Mouse (Mus musculus) embryonic facial prominence, embryonic 14.5 days (tissue): ENCODE data around the gene Ric8b. TPM values are rescaled to one million over a fixed set of nuclear protein-coding genes. Genes with fewer than 3 reads are reported as not detected.

Experiments
- ATAC-seq: fragments of 200-750 bp; cut with Nextera tagmentation; 2 replicates; pipeline ENCODE4 v1.8.0; 2017; ENCODE audit warnings: low read depth, moderate number of reproducible peaks, moderate TSS enrichment
- DNase-seq: peaks from one replicate; pipeline ENCODE4 v3.0.0-alpha.2; 2015; ENCODE audit warnings: low spot score
- H3K27ac ChIP-seq: fragments of 300-500 bp; sonication (generic); replicated peaks from 2 replicates; pipeline ENCODE4 v1.5.1; 2014; ENCODE audit warnings: low read depth, mild to moderate bottlenecking, low read length, moderate library complexity
- H3K27me3 ChIP-seq: fragments of 300-500 bp; sonication (generic); replicated peaks from 2 replicates; pipeline ENCODE4 v1.6.1; 2014; ENCODE audit warnings: low read length; ENCODE audit not compliant: control insufficient read depth, insufficient read depth
- H3K36me3 ChIP-seq: fragments of 300-500 bp; sonication (generic); 2 replicates; pipeline ENCODE4 v1.6.1; 2014; ENCODE audit warnings: low read length, mixed read lengths; ENCODE audit not compliant: control insufficient read depth, insufficient read depth
- H3K4me1 ChIP-seq: fragments of 300-500 bp; sonication (generic); 2 replicates; pipeline ENCODE4 v1.6.1; 2014; ENCODE audit warnings: antibody characterized with exemption, low read length; ENCODE audit not compliant: control insufficient read depth, insufficient read depth
- H3K4me2 ChIP-seq: fragments of 300-500 bp; sonication (generic); 2 replicates; pipeline ENCODE4 v1.6.1; 2014; ENCODE audit warnings: low read depth, mild to moderate bottlenecking, low read length, moderate library complexity, mixed read lengths
- H3K4me3 ChIP-seq: fragments of 300-500 bp; sonication (generic); 2 replicates; pipeline ENCODE4 v1.5.1; 2014; ENCODE audit warnings: low read depth, mild to moderate bottlenecking, low read length
- H3K9ac ChIP-seq: fragments of 300-500 bp; sonication (generic); 2 replicates; pipeline ENCODE4 v1.6.1; 2014; ENCODE audit warnings: low read depth, mild to moderate bottlenecking, low read length, moderate library complexity, mixed read lengths
- H3K9me3 ChIP-seq: fragments of 300-500 bp; sonication (generic); 2 replicates; pipeline ENCODE4 v1.6.1; 2016; ENCODE audit warnings: low read length; ENCODE audit not compliant: control insufficient read depth
- WGBS: fragments of 180-500 bp; shearing (Covaris S2); extraction: QIAGEN DNeasy Blood & Tissue Kit; methylation state at CpG from one replicate; pipeline ENCODE4 v1.1.7; 2014; 5-methylcytosine and 5-hydroxymethylcytosine counted together
- polyA plus RNA-seq: library from polyadenylated mRNA; unstranded; fragments of >200 nt; fragmentation: Nextera tagmentation; extraction: Ambion mirVana; gene quantifications from 2 replicates; pipeline ENCODE4 v1.2.1, GENCODE M21; 2014

Gene Ric8b
- polyA plus RNA-seq, 1 experiment from 2014 or later, result 17.7 TPM

GRCm38 (mm10) chr10:84889096-84889846, 28.1 kb upstream of the Ric8b start:
- WGBS, result 58% methylated on average over 4 of the region's 4 CpGs
- H3K27ac ChIP-seq, result no peak overlapping the region
- no peaks in the 10 kb centered on the region for H3K9me3 ChIP-seq
- no peaks in the 10 kb centered on the region for H3K27me3 ChIP-seq
- H3K36me3 ChIP-seq, result no peaks in the 10 kb centered on the region
- DNase-seq, result peak; percentile 39
- no peaks in the 10 kb centered on the region for H3K4me1 ChIP-seq
- ATAC-seq, result no peak
- no peak overlapping the region for H3K4me3 ChIP-seq
- H3K4me2 ChIP-seq, result no peak overlapping the region
- H3K9ac ChIP-seq, result no peak overlapping the region

DNA sequence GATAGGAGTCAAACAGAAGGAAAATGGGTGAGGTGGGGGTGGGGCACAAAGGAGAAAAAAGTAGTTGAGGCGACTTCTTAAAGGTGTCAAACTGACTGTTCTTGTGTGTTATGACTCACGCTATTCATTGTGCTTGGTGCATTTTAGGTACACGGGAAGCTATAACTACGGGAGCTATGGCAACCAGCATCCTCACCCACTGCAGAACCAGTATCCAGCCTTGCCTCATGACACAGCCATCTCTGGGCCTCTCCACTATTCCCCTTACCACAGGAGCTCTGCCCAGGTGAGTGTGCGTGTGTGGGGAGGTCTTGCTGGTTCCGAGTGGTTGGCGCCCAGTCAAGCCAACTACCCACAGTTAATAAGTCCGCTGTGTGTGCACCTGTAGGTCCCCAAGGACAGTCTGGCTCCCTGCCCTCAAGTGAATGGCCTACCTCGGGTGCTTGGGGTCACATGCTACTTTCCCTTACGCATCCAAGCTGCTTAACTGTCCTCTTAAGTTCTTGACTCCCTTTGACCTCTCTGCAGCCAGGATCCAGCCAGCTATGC, 21.5 kb upstream of the Ric8b start:
- Histone ChIP-seq H3K4me1 (no peaks in the 10 kb centered on the region), H3K4me2 (no peak overlapping the region), H3K9ac (no peak overlapping the region), H3K9me3 (no peaks in the 10 kb centered on the region), H3K36me3 (no peaks in the 10 kb centered on the region), H3K27ac (no peak overlapping the region), H3K27me3 (no peaks in the 10 kb centered on the region), H3K4me3 (no peak overlapping the region)
- ATAC-seq (no peak), DNase-seq (no peak)
- WGBS, result 83% methylated on average over 10 of the region's 10 CpGs

DNA sequence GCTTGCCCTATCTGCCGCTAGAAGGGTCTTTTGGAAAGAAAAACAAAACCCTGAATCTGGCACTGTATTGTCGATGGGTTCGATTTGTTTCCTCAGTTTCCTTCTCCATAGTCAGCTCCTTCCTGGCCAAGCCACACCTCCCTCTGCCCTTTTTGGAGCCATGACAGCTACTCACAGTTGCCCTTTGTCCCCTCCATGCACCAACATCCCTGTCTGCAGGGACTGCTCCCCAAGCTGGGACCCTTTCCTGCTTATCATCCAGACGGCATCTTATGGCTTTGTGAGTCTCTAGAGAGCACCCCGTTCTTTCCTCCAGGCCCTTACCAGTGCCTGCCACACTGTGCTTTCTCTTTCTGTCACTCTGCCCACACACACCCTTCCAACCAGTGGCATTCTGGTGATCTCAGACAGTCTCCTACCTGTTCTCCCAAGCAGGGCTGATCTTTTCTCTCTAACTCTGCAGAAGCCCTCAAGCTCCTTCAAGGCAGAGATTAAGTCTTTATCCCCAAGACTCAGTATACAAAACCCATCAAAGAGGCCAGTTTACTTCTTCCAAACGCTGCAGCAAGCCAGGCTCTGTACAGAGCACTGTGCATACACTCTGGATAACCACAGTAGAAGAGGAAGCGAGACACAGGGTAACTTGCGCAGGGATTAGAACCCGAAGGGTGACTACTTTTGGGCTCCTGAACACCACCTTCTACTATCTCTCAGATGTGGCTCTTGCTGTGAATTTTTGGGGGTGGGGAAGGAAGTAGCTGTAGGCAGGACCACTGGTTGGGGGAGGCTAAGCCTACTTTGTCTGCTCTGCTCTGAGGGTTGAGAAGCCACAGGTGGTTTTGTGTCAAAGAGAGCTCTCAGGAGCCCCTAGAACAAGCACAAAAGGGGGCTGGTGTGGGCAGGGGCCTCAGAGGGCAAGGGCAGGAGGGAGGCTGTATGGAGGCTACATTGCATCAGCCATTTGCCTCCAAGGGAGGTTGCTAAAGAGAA, 20.2 kb upstream of the Ric8b start:
- no peak overlapping the region for H3K4me2 ChIP-seq
- H3K36me3 ChIP-seq, result no peaks in the 10 kb centered on the region
- no peak overlapping the region for H3K27ac ChIP-seq
- DNase-seq, result no peak
- H3K9me3 ChIP-seq, result no peaks in the 10 kb centered on the region
- no peaks in the 10 kb centered on the region for H3K4me1 ChIP-seq
- no peak overlapping the region for H3K4me3 ChIP-seq
- no peak for ATAC-seq
- H3K9ac ChIP-seq, result no peak overlapping the region
- no peaks in the 10 kb centered on the region for H3K27me3 ChIP-seq
- 57% methylated on average over 9 of the region's 9 CpGs for WGBS

GRCm38 (mm10) chr10:84898144-84898979, 19.1 kb upstream of the Ric8b start:
- no peak for ATAC-seq
- Histone ChIP-seq H3K9me3 (no peaks in the 10 kb centered on the region), H3K27ac (no peak overlapping the region), H3K4me1 (peaks cover 3% of the 10 kb centered on the region), H3K27me3 (no peaks in the 10 kb centered on the region), H3K4me3 (no peak overlapping the region), H3K4me2 (no peak overlapping the region), H3K9ac (no peak overlapping the region), H3K36me3 (no peaks in the 10 kb centered on the region)
- 60% methylated on average over 3 of the region's 3 CpGs for WGBS
- no peak for DNase-seq

GRCm38 (mm10) chr10:84901676-84902075, 15.7 kb upstream of the Ric8b start:
- Histone ChIP-seq H3K4me3 (no peak overlapping the region), H3K4me1 (peaks cover 11% of the 10 kb centered on the region), H3K27me3 (no peaks in the 10 kb centered on the region), H3K4me2 (no peak overlapping the region), H3K27ac (no peak overlapping the region), H3K9ac (no peak overlapping the region), H3K9me3 (no peaks in the 10 kb centered on the region), H3K36me3 (no peaks in the 10 kb centered on the region)
- no peak for ATAC-seq
- 74% methylated on average over 5 of the region's 5 CpGs for WGBS
- no peak for DNase-seq

DNA sequence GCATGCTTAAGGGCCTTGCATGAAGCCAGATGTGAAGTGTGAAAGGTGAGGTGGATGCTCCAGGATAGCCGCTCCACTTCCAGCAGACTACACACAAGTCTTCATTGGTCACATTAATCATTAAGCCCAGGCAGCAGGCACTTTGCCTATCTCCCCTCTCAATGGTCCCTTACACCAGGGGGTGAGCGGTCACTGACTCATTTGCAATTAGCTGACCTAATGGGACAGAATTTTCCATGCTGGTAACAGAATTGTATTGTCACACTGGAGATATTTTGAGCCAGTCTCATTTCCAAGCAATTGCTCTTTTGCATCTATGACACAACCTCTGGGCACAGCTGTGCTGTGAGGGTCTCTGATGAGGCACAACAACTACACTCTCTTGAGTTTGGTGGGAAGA, 15.2 kb upstream of the Ric8b start:
- Histone ChIP-seq H3K4me2 (no peak overlapping the region), H3K4me3 (no peak overlapping the region), H3K27ac (no peak overlapping the region), H3K9me3 (no peaks in the 10 kb centered on the region), H3K9ac (no peak overlapping the region), H3K27me3 (no peaks in the 10 kb centered on the region), H3K36me3 (no peaks in the 10 kb centered on the region), H3K4me1 (peaks cover 11% of the 10 kb centered on the region)
- DNase-seq (no peak), ATAC-seq (no peak)
- 100% methylated on average over 2 of the region's 2 CpGs for WGBS

DNA sequence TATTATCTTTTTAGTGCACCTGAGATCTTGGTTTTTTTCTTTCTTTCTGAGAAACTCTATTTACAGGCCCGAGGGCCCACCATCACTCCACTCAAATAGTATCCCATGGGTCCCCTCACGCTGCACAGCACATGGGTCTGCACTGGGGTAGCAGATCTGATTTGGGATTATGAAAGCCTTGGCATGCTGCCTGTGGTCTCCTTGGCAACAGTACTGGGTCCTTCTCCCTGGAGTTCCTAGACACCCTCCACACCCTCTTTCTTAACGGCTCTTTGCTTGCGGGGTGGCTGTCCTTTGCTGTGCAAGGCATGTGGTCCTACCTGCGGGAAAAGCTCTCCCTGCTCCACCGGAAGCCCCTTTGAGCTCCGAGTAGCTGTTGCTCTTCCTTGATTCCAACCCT, 14.1 kb upstream of the Ric8b start:
- Histone ChIP-seq H3K4me3 (no peak overlapping the region), H3K9me3 (no peaks in the 10 kb centered on the region), H3K4me1 (peaks cover 11% of the 10 kb centered on the region), H3K9ac (peak overlapping the region; percentile 15; the same call in 1 of the 2 replicates), H3K36me3 (no peaks in the 10 kb centered on the region), H3K4me2 (peak overlapping the region; percentile 40; the same call in 1 of the 2 replicates), H3K27ac (no peak overlapping the region), H3K27me3 (no peaks in the 10 kb centered on the region)
- ATAC-seq, result peak; percentile 73
- 41% methylated on average over 7 of the region's 7 CpGs for WGBS
- DNase-seq, result peak; percentile 41

GRCm38 (mm10) chr10:84903742-84904141, 13.7 kb upstream of the Ric8b start:
- no peak overlapping the region for H3K4me3 ChIP-seq
- no peaks in the 10 kb centered on the region for H3K27me3 ChIP-seq

More at GRCm38 (mm10) chr10:84903742-84904141, 13.7 kb upstream of the Ric8b start:
- DNase-seq (peak; percentile 35), ATAC-seq (peak; percentile 54)
- H3K4me1 ChIP-seq, result peaks cover 11% of the 10 kb centered on the region
- H3K36me3 ChIP-seq, result no peaks in the 10 kb centered on the region
- no peak overlapping the region for H3K27ac ChIP-seq
- peak overlapping the region; percentile 40 for H3K4me2 ChIP-seq
- H3K9ac ChIP-seq, result peak overlapping the region; percentile 15; the same call in 1 of the 2 replicates
- WGBS, result 9% methylated on average over 5 of the region's 5 CpGs
- H3K9me3 ChIP-seq, result no peaks in the 10 kb centered on the region
